Mouse (Mus musculus) gastrocnemius, postnatal 10 days (tissue): ENCODE data around the gene Kcnmb1. TPM values are rescaled to one million over a fixed set of nuclear protein-coding genes. Genes with fewer than 3 reads are reported as not detected.

ENCODE experiments used
- DNase-seq: peaks from one replicate; pipeline ENCODE4 v3.0.0; 2021; ENCODE audit warnings: mixed read lengths
- total RNA-seq, 2 experiments: library from RNA; stranded (reverse); gene quantifications; 2 replicates each; pipeline ENCODE4 v1.2.3; 2021

The Kcnmb1 gene
- total RNA-seq, 2 experiments from 2014 or later = 0.19 to 0.20 TPM

DNA sequence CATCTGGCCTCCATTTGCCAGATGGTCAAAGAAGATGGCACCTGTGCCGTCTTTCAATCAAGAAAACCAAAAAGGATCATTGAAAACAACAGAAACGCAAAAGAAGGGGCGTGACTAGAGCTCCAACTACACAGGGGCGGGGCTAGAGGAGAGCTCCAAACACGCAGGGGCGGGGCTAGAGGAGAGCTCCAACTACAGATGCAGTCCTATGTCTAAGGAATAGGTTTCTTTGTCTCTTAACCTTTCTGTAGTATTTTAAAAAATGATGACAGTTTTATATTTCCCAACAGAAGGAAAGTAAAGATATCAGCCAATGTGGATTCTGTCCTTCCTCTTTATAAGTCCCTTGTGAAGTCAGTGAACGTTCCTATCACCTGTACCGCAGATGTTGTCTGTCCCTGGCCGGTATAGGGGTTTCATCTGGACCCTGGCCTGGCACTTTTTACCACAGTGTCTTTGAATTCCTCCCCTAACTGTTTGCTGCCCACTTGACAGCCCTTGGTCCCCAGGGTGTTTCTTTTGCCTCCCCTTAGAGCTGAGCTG, 18.0 kb upstream of the Kcnmb1 start:
- no peak for DNase-seq

DNA sequence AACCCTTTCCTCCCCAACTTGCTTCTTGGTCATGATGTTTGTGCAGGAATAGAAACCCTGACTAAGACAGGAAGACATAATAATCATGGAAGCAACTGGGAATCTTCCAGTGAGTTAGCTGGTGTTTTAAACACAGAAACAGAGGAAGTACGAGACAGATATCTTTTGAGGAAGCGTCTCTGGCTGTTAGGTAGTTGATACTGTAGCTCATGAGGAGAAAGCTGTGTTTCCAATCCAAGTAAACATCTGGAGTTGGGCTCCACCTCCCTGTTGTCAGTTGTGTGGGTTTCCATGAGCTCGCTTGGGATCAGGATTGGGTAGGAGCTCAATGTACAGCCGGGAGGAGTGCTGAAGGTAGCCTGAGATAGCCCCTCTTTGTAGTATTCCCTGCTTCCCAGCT, 16.3 kb upstream of the Kcnmb1 start:
- DNase-seq = no peak

DNA sequence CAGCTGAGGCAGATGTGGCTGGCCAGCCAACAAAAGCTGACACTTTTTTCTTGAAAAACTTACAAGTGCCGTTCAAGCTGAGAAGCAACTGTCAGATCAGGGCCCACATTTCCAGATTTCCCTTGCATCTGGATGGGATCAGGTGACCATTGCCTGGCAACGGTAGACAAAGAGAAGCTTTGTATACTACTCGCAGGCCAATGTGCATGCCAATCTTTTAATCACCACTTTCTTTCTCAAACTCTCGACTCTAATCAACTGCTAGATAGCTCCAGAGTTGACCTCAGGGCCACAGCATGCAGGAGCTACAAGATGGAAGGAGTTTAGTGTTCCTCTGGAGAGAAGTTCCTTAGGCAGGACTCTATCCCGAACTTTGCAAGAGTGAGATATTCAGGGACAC, 11.7 kb upstream of the Kcnmb1 start:
- DNase-seq = no peak

DNA sequence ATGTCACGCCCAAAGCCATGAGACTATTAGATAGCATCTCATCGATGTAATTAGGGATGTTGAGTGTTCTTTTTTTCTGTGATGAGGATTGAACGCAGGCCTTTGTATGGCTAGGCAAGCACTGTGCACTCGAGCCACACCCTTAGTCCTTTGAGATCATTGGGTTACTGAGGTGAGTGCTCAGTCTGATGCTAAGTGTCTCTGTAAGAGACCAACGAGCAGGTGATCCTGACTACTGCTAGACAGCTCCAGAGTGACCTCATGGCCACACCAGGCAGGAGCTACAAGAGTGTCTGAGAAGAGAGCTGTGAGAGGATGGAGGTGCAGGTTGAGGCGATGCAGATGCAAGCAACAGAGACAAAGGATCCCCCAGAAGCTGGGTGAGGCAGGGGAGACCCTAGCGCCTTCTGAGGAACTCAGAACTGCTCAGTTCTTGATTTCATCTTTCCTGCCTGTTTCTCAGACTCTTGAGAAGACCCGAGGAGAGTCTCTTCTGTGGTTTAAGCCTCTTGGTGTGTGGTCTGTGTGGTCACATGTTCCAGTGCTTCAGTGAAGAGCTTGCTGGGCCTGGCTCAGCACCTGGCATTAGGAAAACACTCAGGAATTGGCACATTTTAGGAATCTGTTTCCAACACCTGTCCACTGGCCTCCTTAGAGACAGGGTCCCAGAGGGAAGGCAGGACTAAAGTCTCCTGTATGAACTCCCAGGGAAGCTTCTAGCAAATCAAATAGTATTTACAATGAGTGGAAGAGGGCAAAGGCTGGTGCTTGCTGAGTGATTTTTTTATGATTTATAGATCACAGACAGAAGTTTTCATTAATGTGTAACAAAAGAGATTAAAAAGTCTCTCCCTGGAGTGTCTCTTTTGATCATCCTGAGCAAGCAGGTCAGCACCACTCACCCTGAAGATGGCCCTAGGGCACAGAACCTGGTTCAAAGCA, 10.9 kb upstream of the Kcnmb1 start:
- DNase-seq = no peak

DNA sequence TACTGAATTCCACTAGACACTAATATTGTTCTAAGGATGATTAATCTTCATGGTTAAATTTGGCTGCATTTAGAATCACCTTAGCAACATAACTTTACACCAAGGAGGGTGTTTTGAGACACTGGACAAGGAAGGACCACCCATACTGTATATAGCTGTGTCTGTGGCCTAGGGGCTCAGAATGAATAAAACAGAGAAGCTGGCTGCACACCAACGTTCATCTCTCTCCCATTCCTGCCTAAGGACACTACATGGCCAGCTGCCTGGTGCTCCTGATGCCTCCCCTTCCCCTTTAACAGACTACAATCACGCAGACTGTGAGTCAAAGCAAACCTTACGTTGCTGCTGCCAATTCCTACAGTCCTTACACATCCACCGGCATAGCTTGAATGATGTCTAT, 6.8 kb upstream of the Kcnmb1 start:
- DNase-seq = no peak

DNA sequence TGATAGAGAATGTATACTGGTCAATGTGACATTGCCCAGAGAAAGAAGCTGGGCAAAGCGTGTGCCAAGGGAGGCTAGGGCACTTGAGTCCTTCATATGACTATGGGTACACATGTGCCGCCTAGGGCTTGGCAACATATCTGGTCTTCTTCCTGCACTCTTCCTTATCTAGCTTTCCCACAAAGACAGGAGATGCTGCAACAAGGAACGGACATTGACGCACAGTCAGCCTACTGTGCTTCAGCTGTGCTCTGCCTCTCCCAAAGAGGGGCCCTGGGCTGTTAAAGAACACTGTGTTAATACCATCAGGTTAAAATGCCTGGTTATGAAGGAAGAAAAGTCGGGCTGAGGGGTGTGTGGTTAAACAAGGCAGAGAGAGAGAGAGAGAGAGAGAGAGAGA, 6.2 kb upstream of the Kcnmb1 start:
- DNase-seq = no peak

DNA sequence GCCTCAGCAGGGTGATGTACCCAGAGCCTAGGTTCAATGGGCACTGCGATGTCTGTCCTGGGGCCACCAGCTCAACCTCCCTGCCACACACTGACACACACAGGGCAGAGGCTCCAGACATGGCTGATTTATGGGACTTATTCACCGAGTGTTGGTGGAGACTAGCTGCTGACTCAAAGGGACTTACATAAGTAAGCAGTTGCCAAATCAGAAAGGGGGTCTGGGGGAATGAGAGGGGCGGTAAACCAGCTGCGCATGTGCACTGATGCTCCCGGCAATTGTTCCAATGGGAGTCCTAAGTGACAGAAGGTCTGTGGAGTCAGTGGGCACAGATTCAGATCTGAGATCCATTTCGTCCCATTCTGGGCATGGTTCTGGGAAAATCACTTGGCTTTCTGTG, 5.2 kb upstream of the Kcnmb1 start:
- DNase-seq = no peak

DNA sequence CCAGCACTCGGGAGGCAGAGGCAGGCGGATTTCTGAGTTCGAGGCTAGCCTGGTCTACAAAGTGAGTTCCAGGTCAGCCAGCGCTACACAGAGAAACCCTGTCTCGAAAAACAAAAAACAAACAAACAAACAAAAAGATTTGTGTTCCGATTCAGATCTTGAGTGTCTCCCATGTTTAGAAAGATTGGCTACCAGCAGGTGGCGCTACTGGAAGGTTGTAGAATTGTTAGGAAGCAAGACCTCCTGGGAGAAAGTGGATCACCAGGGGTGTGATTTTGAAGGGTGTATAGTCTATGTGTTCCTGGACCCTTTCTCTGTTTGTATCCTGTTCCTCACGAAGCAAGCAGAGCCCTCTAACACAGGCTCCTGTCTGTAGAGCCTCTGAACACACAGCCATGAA, 4.1 kb upstream of the Kcnmb1 start:
- peak; percentile 68 for DNase-seq

DNA sequence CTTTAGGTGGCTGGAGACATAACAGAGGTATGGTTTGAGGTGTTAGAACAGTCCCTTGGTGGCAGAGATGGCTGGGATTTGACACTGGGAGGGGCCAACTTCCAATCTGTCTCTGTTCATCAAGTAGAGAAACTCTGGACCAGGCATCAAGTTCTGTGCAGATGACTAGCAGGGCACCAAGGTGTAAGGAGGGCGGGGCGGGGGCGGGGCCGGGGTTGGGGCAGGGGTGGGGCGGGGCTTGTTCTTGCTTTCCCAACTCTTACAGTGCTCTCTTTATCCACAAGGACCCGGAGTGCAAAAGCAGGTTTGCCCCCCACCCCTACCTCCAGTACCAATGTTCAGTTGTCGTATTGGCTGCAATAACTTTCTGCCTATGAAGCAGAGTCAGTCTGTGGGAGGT, 635 bp upstream of the Kcnmb1 start:
- DNase-seq = no peak

DNA sequence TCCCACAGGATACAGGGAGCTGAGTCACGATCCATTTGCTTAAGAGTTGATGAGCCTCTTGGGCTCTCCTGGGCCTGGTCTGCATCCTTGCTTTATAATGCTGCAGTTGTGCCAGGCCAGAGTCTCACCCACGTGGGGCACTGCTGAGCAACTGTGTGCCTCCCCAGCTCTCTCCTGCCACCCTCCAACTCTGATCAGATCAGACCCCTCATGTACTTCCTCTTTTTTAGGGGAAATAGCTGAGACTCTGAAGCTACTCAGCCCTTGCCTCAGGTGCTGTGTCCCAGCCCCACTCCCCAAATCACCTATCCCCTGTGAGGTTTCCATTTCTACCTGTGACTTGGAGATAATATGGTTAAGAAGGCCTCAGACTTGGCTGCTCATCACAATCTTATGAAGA, 2.6 kb downstream of the Kcnmb1 start:
- no peak for DNase-seq

DNA sequence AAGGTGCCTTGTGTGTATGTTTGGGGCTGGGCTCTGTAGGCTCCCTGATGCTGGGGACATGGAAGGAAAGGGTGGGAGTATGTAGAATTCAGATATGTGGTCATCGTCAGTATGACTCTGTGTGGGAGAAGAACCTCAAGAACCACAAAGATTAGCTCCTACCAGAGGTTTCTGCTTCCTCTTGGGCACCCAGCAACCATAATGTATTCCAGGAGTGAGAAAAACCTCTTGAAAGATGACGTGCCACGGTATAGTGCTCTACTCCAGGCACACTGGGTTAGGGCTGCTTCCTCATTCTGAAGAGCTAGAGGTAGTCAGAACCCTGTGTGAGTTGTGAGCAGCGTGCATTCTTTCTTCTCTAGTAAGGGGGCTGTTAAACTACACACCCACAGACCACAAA, 4.9 kb downstream of the Kcnmb1 start:
- DNase-seq = no peak

DNA sequence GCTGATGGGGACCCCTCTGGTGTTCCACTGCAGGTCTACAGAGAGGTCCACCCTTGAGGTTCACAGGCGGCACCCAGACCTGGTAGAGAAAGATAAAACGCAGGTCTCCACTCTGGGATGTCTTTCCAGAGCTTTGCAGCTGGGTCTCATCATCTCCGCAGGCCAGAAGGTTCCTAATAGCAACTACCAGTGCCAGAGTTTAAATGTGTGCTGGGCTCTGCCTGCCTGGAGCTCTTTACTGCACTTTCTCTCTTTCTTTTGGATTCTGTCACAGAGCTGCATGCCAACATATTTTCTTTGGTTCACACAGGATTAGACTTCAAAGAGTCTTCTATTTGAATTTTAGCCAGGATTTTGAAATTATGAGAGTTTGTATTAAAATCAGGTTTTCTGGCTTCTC, 6.4 kb downstream of the Kcnmb1 start:
- no peak for DNase-seq

DNA sequence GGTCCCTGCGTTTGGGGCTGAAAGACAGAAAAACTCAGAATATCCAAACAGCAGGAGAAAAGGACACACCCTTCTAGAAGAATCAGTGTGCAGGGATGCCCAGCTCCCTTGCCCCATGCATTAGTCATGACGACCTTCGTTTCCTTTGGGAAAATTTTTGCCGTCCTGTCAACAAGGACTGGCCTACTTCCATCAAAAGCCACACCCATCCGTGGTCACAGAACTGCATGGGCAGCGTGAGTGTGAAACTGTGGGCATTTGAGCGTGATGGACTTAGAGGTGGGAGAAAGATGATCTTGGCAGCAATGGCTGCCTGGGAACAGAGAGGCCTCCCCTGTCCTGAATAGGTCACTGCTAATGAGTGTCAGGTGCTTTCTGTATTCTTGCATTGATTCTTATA, 9.3 kb downstream of the Kcnmb1 start:
- DNase-seq = no peak

DNA sequence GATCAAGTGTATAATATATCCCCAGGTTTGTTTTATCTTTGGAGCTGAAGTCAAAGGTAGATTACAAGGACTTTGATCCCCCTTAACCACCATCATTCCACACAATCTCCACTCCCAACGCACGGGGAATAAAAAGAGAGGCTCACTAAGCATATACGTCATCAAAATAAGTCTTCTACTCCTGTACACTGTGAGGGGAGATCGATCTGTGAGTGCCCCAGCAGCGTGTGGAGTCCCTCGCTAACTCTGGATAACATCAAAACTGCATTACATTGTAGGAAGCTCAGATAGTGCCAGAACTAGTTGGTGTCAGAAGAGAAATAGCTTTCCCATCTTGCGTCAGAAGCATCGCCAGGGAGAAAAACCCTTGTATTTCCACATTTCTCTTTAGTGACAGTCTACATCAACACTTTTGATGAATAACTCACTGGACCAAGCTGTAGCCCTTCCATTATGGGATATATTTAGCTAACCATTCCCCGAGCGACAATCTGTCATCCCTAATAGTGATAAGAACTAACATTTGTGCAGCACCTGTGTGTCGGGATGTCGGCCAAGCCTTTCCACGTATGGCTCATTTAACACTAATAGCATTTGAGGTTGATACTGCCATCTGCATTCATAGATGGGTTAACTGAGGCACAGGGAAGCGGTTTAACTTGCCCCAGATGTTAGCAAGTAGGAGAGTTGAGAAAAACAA, 11.7 kb downstream of the Kcnmb1 start:
- DNase-seq = no peak

DNA sequence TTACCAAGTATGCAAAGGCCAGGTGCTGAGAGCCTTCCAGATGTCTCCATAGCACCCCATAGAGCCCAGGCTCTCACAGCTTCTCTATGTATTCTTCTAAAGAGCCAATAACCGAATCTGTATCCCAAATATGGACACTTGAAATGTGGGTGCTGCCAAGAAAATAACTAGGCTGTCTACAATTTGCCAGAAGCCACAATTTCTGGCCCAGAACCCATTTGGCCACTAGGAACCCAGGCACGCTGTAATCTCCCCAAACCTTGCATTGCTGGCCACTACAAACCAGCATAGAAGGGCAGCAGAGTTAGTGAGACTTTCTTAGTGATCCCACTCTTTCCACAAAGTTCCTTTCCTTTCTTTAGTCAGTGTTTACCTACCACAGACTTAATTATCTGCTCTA, 12.3 kb downstream of the Kcnmb1 start:
- no peak for DNase-seq

DNA sequence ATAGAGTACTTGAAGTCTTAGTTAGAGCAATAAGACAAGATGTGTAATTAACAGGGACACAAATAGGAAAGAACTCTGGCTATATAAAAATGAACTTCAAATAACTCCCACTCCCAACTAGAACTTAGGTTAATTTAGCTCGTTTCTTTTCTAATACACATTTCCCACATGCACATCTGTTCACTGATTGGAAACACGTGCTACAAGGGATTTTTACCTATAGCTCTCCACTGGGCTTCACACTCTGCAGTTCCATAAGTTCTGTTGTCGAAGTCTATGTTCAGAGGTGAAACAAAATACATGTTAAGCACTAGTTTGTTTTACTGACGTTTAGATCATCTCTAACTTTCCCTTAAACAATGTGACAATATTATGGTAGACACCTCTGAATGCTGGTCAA, 17.3 kb downstream of the Kcnmb1 start:
- no peak for DNase-seq

DNA sequence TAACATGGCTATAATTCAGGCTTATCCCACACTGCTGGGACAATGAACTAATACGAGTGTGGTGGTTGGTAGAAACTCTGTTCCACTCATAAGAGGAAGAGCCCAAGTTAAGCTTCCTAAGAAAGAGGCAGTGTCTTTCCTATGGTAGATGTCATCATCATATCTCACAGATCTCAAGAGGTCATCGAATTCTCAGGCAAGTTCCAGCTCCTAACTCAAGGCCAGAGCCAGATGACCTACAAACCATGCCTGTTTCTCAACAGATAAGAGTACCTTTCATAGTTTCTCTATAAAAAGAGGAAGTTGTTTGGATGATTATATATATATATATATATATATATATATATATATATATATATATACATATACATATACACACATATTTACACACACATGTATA, 23.7 kb downstream of the Kcnmb1 start:
- DNase-seq = no peak

DNA sequence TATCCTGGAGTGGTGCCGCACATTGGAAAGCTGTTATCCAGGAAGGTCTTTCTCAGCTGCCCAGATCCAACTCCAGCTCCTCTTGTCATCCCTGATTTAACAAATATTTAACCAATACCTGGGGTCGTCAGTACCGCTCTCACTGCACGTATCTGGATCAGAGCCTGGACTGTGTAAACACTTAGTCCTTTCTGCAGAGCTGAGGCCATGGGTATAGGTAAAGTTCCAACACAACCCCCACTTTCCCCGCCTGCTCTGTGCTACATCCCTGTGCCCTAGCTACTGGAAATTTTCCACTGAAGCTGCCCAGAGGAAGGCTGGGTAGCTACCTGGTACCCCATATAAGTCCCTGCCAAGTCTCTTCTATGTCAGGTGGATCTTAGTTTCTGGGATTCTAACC, 27.2 kb downstream of the Kcnmb1 start:
- DNase-seq = no peak

DNA sequence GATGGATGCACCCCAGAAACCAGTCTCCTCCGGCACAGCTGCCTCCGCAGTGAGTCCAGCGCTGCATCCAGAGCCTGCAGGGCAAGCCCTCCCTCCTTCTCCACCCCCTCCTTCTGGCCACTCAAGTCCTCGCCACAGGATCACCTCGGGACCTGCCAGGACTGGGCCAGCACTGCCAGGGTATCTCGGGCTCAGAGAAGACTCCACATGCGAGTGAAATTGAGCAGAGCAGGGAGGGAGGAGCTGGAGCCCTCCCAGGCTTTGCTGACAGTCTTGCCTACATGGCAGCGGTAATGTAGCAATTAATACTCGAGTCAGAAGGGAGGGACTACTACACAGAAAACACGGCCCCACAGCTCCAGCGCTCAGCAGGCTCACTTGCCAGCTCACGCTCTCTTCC, 30.1 kb downstream of the Kcnmb1 start, which contains the start of gene Kcnip1:
TSS of gene Kcnip1 (minus strand) at position 215 of the 400 bp plus-strand sequence.
- peak; percentile 54 for DNase-seq

DNA sequence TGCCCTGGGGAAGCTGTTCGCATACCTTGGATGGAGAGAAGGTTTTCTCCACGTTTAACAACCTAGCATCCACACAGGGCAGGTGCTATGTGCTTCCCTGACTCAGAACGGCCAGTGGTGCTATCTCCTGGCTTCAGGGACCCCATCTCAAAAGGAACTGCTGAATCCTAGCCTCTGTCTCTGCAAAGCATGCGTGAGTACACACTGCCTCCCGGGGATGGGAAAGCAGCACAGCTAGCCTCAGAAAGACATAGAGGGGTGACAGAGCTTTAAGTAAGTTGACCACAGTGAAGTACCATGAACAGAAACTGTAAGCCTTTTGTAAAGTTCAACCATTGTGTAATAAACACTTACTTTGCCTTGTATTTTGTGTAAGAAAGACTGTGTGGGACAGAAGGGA, 30.7 kb downstream of the Kcnmb1 start:
- no peak for DNase-seq

DNA sequence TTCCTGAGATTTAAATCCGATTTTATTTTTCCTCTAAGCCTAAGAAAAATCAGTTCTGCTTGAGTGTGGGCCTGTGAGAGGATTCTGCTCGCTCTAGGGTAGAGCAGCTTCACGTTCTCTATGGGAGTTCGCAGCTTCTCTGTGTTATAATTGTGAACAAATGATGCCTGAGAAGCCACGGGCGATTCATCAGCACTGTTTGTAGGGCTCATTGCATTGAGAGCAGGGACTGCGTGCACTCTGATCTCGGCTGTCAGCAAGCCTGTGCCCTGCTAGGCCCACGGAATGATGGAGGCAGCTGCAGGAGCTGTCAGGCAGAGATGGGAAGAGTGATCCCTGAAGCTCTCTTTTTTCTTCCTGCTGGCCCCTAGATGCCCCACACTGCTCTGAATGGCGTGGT, 35.4 kb downstream of the Kcnmb1 start:
- DNase-seq = no peak

DNA sequence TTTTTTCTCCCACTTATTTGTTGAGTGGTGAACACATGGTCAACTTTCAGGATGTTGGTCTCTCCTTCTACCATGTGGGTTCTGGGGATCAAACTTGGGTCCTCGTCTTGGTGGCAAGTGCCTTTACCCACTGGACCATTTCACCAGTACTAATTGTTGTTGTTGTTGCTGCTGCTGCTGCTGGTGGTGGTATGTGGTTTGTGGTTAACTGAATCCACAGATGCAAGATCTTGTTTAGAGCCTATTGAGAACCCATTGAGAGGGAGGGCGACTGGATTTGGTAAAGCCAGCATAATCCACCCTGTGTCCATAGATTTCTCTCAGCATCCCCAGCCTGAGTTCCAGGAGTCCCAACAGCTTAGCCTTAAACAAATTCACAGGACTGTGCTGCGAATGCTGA, 37.6 kb downstream of the Kcnmb1 start:
- no peak for DNase-seq

DNA sequence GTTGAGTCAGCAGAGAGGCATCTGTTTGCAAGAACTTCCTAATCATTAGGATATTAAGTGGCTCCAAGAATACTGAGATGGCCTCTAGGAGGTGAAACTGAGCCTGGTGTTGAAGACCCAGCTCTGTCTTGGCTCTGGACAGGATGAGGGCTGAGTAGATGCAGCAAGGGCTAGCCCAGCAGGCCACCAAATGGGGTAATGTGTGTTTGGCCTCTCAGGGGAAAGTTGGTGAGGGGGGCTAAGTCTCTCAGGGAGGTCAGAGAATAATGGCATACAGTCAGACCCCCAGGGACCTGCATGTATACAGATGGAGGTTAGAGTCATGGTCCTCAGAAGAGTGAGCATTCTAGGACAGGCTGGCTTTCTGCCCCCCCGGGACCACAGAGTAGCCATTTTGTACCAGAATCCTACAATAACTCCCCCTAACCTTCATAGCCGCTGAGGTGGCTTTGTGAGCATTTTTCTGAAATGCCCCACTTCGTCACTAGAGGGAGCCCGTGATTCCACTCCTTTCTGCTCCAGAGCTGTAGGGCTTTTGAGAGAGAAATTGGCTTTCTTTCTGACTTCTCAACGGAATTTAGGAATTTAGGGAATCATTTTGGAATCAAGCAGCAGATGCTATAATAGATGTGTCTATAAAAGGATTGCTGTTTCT, 39.3 kb downstream of the Kcnmb1 start:
- DNase-seq = peak; percentile 53
